Mouse (Mus musculus) spleen, adult 18-20 months (tissue): Measurements from ENCODE around the gene Vmn1r143.
"Not testable (repeated sequence)": the region's sequence is repeated elsewhere in the genome, so short reads cannot be mapped to it uniquely, and the experiment has no call there.

Source experiments
- DNase-seq, 2 experiments: peaks; one replicate each; pipeline ENCODE4 v3.0.0; 2022; ENCODE audit warnings: mixed read lengths in 2 of 2

The Vmn1r143 gene

DNA sequence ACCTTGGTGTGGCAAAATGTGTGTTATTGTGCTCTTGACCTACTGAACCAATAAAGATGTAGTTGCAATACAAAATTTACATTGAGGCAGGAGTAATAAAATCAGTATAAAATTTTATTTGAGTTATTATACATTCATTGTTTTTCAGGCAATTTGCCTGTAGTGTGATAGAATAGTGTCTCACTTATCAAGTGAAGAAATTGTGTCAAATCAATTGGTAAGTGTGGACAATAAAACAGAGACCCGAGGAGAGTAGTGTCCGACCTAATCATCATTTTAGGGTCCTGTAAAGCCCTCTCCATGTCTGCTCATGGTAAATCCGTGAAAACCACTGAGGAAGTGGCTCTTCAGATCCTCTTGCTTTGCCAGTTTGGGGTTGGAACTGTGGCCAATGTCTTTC lies at the start of gene Vmn1r143:
TSS of gene Vmn1r143 (plus strand) at position 301 of the 400 bp plus-strand sequence.
- not testable (repeated sequence) for DNase-seq

DNA sequence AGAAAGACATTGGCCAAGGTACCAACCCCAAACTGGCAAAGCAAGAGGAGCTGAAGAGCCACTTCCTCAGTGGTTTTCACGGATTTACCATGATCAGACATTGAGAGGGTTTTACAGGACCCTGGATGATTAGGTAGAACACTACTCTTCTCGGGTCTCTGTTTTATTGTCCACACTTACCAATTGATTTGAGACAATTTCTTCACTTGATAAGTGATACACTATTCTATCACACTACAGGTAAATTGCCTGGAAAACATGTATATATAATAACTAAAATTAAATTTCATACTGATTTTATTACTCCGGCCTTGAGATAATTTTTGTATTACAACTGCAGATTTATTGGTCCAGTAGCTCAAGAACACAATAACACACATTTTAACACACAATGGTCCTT lies 25.2 kb upstream of the Vmn1r143 start, which contains the start of gene Vmn1r142:
TSS of gene Vmn1r142 (minus strand) at position 101 of the 400 bp plus-strand sequence.
- DNase-seq: not testable (repeated sequence)

DNA sequence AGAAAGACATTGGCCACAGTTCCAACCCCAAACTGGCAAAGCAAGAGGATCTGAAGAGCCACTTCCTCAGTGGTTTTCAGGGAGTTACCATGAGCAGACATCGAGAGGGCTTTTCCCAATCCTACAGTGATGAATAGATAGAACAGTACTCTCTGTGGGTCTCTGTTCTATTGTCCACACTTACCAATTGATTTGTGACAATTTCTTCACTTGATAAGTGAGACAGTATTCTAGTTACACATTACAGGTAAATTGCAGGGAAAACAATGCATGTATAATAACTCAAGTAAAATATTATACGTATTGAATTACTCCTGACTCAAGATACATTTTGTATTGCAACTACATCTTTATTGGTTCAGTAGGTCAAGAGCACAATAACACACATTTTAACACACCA lies 12.0 kb downstream of the Vmn1r143 start, which contains the start of gene Gm8653:
TSS of gene Gm8653 (minus strand) at position 101 of the 400 bp plus-strand sequence.
- not testable (repeated sequence) for DNase-seq

DNA sequence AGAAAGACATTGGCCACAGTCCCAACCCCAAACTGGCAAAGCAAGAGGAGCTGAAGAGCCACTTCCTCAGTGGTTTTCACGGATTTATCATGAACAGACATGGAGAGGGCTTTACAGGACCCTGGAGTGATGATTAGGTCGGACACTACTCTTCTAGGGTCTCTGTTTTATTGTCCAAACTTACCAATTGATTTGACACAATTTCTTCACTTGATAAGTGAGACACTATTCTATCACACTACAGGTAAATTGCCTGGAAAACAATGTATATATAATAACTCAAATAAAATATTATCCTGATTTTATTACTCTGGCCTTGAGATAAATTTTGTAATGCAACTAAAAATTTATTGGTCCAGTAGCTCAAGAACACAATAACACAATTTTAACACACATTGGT lies 40.2 kb downstream of the Vmn1r143 start, which contains the start of gene Gm8453:
TSS of gene Gm8453 (minus strand) at position 101 of the 400 bp plus-strand sequence.
- not testable (repeated sequence) for DNase-seq
